Mouse (Mus musculus) retina, postnatal 7 days (tissue): ENCODE measurements at regions not wholly inside any gene's neighbourhood (a gene's known extent, or its start where the extent isn't known, plus 50 kb on each side); places are given as distances from the start of the nearest gene placed in this dataset.

Experiments used
- DNase-seq: peaks from one replicate; pipeline ENCODE4 v3.0.0-alpha.2; 2012; ENCODE audit warnings: low read depth, low spot score

DNA sequence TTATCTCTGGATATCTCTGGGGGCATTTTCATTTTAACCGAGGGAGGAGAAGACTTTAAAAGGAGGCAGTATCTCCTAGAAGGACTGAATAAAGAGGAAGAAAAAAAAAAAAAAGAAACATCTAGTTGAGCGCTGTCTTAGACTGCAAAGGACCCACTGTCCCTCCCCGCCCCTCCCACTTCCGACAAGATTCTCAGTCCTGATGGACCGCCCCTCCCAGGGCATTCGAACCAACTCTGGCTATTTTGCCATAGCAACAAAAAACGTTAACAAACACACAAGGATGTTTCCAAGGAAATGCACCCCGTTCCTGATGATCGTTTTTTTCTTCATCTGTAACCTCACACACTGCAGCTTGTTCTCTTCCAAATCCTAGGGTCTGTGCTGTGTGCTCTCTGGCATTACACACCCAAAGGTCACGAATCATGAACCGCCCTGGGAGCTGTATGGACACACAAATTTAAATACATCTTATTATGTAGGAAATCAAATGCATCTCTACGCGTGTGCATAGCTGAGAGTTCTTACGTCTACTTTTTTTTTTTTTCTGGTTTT is 75.8 kb downstream of the Rnd3 start:
- DNase-seq, result no peak

DNA sequence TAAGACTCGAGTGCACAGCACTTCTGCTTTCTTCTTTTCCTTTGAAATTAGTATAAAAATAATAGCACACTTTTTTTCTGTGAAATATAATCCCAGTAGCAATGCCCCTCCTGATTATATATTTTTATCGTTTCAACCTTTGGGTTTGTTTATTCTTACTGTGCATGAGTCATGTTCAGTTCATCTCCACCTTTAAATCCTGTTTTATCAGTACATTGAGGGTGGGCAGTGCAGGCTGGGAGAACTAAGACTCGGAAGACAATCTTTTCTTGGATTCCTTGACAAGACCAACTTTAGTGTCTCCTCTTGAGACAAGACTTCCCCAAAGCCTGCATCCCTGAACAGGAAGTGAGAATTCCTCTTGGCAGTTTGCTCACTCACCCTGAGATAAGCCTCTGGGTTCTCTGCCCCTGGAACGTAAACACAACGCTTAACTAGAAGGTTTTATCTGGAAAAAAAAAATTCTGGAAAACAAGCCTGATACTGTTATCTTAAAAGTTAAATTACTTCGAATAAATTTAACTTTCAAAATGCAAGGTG is 76.5 kb downstream of the Rnd3 start:
- no peak for DNase-seq

- DNase-seq, result no peak
Observed at GRCm38 (mm10) chr2:51070902-51071301, 78.0 kb downstream of the Rnd3 start.

GRCm38 (mm10) chr2:51066423-51066831 is 82.5 kb downstream of the Rnd3 start:
- peak; percentile 8 for DNase-seq

GRCm38 (mm10) chr2:51065821-51066220 is 83.1 kb downstream of the Rnd3 start:
- no peak for DNase-seq

DNA sequence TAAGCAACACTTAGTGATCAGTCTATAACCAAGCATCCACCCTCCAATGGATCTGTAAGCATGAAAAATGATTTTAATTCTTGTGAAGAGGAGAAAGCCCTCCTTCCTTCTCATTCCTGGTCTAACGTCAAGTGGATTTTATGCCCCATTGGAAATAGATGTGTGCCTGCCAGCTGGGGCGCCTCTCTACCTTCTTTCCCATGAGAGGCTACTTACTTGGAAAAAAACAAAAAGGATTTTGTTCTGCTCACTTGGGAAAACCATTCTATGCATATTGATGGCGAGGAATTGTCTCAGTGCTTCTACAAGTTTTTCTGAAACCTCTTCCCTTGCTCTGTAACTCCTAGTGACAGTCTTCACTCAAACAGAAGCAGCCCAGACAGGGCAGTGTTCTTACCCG is 84.1 kb downstream of the Rnd3 start:
- no peak for DNase-seq

DNA sequence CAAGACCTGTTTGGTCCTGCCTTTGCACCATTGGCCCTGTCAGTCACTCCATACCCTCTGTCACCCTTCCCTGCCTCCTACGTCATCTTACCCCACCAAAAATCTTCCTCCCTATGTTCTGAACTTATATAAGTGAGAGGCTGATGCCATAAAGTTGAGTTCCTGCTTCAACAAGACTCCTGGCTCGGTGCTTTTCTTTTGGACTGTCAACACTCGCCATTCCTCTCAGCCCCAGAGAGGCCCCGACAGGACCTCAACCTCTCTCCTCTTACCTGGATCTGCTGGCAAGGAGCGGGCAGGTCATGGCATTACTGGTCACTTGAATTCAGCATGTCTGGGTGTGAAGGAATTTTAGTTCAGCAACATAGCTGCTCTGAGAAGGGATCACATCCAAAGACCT is 86.9 kb downstream of the Rnd3 start:
- no peak for DNase-seq

DNA sequence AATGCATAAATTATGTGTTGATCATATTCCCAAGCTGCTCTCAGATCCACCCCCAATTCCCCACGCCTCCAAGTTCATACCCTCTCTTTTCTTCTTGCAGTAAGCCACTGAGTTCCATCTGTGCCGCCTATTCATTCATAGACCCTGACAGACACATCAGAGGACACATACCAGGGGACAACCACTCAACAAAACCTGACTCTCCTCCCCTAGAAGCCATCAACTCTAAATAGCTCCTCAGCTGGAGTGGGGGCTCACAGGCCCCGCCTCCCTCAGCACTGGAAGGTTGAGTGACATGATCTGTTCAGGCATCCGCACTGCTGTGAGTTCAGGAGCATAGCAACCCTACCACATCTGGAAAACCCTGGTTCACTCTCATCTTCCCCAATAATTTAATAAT is 90.8 kb downstream of the Rnd3 start:
- DNase-seq, result no peak

GRCm38 (mm10) chr2:51056141-51056731 is 92.7 kb downstream of the Rnd3 start:
- no peak for DNase-seq

DNA sequence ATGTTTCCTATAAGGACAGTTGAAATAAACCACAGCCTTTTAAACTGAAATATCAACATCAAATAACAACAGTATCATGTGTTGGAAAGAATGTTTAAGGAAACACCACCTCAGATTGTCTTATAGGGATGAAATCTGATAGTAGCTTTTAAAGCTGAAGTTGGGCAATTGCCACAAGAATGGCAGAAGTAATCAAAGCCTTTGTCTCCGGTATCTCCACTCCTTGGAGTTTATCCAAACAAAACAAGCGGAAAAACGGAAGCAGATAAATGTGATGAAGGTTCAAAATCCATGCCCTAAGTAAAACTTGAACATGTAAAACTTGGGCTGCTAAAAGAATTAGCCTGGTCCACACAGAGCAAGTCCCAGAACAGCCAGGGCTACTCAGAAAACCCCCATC is 93.6 kb downstream of the Rnd3 start:
- DNase-seq, result no peak

DNA sequence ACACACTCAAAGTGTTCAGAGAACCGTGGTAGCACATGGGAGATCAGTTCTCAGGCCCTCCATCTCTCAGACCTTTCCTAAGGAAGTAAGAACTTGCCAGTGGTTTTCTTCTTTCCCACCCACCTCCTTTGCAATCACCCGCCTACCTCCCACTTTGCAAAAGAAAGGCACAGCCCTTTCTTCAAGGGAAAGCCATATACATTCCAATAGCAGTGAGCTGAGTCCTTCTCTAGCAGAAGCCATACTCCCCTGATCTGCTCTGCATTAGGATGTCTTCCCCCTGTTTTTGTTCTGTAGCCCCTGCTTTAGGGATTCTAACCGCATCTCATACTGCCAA is 99.1 kb downstream of the Rnd3 start:
- DNase-seq, result no peak

GRCm38 (mm10) chr2:51049101-51049833 is 99.6 kb downstream of the Rnd3 start:
- no peak for DNase-seq

- no peak for DNase-seq
Observed at GRCm38 (mm10) chr2:51047520-51047919, 101.4 kb downstream of the Rnd3 start.

DNA sequence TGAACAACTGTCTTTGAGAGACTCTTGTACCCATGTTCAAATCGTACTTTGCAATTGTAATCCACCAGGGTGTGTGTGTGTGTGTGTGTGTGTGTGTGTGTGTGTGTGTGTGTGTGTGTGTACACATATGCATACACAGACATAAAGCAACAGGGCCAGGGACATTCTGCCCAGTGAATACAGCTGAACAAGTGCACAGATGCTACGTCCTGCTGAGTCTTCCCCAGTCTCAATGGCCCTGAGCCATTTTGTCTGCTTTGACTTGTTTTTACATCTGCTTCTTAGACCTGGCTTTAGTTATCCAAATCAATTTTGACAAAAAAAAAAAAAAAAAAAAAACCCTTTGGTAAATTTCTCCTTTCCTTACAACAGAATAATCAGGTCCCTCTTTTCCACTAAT is 103.3 kb downstream of the Rnd3 start:
- DNase-seq, result no peak

- no peak for DNase-seq
Observed at GRCm38 (mm10) chr2:51041101-51041500, 107.8 kb downstream of the Rnd3 start.

DNA sequence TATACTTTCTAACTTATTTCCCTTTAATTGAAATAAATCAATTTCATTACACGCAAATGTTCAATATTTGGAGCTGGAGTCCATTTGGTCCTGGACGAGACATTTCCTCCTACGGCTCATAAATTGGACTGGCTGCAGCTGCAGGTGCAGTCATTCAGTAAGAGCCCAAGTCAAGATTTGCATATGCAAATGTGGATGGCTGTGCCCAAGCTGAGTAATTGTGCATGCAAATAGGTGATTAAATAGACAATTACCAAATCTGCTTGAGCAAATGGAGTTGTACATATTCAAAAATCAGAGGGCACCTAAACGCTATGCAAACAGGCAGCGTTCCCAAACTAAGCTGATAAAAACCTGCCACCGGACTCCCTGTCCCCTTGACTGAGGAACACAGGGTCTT is 110.2 kb downstream of the Rnd3 start:
- DNase-seq, result no peak

DNA sequence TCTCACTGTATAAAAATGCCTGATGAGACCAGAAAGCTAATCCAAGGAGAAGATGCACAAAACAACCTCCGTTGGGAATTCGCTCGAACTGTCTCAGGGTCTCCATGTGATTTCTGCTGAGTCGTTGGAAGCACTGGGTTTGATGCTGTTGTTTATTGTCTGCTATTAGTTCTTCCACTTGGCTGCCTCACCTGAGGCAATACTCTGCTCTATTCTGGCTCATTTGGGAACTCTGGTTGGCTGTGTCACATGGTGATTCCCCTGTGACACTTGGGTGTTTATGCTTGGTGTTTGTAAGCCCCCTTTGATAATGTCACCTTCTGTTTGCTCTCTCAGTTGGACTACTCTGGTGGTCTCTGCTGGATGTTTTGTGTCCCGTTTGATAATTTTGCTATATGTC is 111.9 kb downstream of the Rnd3 start:
- DNase-seq, result no peak

GRCm38 (mm10) chr2:51036190-51036755 is 112.6 kb downstream of the Rnd3 start:
- no peak for DNase-seq

DNA sequence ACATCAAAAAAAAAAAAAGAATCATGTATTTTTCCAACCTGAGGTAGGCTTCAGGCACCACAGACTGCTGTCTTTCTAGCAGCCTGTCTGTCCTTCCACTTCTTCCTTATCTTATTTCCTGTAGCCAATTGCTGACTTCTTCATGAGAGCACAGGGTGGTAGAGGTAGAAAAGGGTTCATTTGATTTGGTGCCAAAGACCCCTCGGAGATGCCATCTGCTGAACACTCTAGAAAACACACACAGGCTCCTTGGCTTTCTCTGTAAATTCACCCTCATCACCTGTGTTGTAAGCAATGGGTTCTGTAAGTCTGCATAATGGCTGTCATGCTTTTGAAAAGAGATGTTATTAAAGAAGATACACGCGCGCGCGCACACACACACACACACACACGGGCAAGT is 115.0 kb downstream of the Rnd3 start:
- DNase-seq, result no peak

GRCm38 (mm10) chr2:51022479-51022878 is 126.4 kb downstream of the Rnd3 start:
- no peak for DNase-seq

DNA sequence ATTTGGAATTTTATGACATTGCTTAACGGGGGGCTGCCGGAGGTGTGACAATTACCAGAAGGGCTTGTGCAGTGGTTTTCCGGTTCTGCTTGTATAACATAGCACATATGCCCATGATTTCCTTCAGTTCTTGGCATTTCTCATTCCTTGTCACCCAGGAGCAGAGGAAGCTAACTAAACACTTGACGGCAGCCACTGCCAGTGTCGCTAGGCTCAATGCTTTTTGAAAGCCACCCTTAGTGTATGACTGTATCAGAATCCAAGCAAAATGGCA is 132.8 kb downstream of the Rnd3 start:
- no peak for DNase-seq

DNA sequence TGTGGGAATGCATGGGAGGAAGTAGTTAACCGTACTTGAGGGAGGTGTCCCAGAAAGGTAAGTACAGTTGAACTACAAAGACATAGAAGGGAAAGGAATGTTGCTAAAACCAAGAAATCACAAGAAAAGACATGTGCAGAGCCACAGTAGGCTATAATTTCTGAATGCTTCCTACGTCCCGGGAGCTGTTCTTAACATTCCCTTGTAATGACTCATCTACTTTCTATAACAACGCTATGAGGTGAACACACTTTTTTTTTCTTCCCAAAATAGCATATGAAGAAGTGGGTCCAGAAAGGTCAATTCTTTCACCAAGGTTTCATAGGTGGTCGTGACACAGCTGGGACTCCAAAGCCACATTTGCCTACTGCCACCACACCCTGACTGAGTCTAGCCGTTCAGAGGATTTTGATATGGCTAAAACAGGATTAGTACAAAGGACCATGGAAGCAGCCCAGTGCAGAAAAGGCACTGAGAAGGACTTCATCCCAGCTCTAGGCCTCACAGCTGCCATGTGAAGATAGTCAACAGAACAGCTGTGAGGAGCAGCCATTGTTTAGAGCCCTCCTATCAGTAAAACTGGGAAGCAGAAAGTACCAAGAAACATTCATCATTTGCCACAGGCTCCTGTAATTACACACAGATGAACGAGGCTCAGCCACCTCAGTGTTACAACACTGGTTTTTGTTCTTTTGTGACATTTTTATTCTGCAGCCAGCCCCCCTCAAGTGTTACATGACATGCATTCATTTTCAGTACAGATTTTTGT is 133.4 kb downstream of the Rnd3 start:
- DNase-seq, result no peak
